Mouse (Mus musculus) NIH3T3 (cell line): ENCODE data around the gene Dbh.

ENCODE experiments used
- DNase-seq: peaks from one replicate; pipeline ENCODE4 v3.0.0-alpha.2; 2012; ENCODE audit warnings: low read depth

Gene Dbh

GRCm38 (mm10) chr2:27218569-27218968, 53.5 kb downstream of the Dbh start:
- no peak for DNase-seq

GRCm38 (mm10) chr2:27223012-27223421, 58.0 kb downstream of the Dbh start:
- no peak for DNase-seq

- DNase-seq: no peak
Observed at GRCm38 (mm10) chr2:27226572-27226971, 61.5 kb downstream of the Dbh start.

- no peak for DNase-seq
Observed at GRCm38 (mm10) chr2:27228809-27229480, 63.9 kb downstream of the Dbh start.

GRCm38 (mm10) chr2:27229481-27230105, 64.6 kb downstream of the Dbh start:
- DNase-seq: no peak

- DNase-seq: peak; percentile 33
Observed at GRCm38 (mm10) chr2:27232376-27232775, 67.3 kb downstream of the Dbh start.
